Mouse (Mus musculus): ENCODE data around the gene Notch2. TPM values are rescaled to one million over a fixed set of nuclear protein-coding genes. Genes with fewer than 3 reads are reported as not detected.

Notch2 gene
- total RNA-seq, 2 experiments from 2014 or later, result 10.8 to 14.0 TPM

- no peak for DNase-seq (ENCODE audit: low spot score in 2 of 2)
- intact Hi-C loops (cut with DNase I), result no loop called here
Measured at GRCm38 (mm10) chr3:97993196-97993595, 20.1 kb upstream of the Notch2 start.

- no peak for DNase-seq (ENCODE audit: low spot score in 2 of 2)
- intact Hi-C loops (cut with DNase I), result no loop called here
Measured at GRCm38 (mm10) chr3:97993920-97994545, 19.3 kb upstream of the Notch2 start.

GRCm38 (mm10) chr3:97994818-97995217 lies 18.5 kb upstream of the Notch2 start:
- DNase-seq (ENCODE audit: low spot score in 2 of 2), result no peak
- intact Hi-C loops (cut with DNase I), result no loop called here

- intact Hi-C loops (cut with DNase I), result no loop called here
- no peak for DNase-seq (ENCODE audit: low spot score in 2 of 2)
Measured at GRCm38 (mm10) chr3:97998349-97998748, 15.0 kb upstream of the Notch2 start.

- intact Hi-C loops (cut with DNase I), result no loop called here
- no peak for DNase-seq (ENCODE audit: low spot score in 2 of 2)
Measured at GRCm38 (mm10) chr3:98003558-98003957, 9.8 kb upstream of the Notch2 start.

GRCm38 (mm10) chr3:98004231-98004630 lies 9.1 kb upstream of the Notch2 start:
- intact Hi-C loops (cut with DNase I), result no loop called here
- DNase-seq (ENCODE audit: low spot score in 2 of 2), result no peak

GRCm38 (mm10) chr3:98005306-98005705 lies 8.0 kb upstream of the Notch2 start:
- no peak for DNase-seq (ENCODE audit: low spot score in 2 of 2)
- intact Hi-C loops (cut with DNase I), result no loop called here

GRCm38 (mm10) chr3:98006046-98006691 lies 7.2 kb upstream of the Notch2 start:
- DNase-seq (ENCODE audit: low spot score in 2 of 2), result no peak
- intact Hi-C loops (cut with DNase I), result no loop called here

- intact Hi-C loops (cut with DNase I), result no loop called here
- no peak for DNase-seq (ENCODE audit: low spot score in 2 of 2)
Measured at GRCm38 (mm10) chr3:98006973-98007372, 6.4 kb upstream of the Notch2 start.

GRCm38 (mm10) chr3:98008143-98008542 lies 5.2 kb upstream of the Notch2 start:
- intact Hi-C loops (cut with DNase I), result no loop called here
- no peak for DNase-seq (ENCODE audit: low spot score in 2 of 2)

- intact Hi-C loops (cut with DNase I), result no loop called here
- DNase-seq (ENCODE audit: low spot score in 2 of 2), result no peak
Measured at GRCm38 (mm10) chr3:98009190-98009840, 4.0 kb upstream of the Notch2 start.

- intact Hi-C loops (cut with DNase I), result loop anchor here (5.0 kb wide), 2 partner anchors 44 to 81 kb away; no protein-coding TSS in a partner anchor
- no peak for DNase-seq (ENCODE audit: low spot score in 2 of 2)
Measured at GRCm38 (mm10) chr3:98013086-98013400, 284 bp upstream of the Notch2 start.

- DNase-seq (ENCODE audit: low spot score in 2 of 2), result no peak
- intact Hi-C loops (cut with DNase I), result no loop called here
Measured at GRCm38 (mm10) chr3:98015205-98016171, 2.2 kb downstream of the Notch2 start.

GRCm38 (mm10) chr3:98016901-98017591 lies 3.7 kb downstream of the Notch2 start:
- intact Hi-C loops (cut with DNase I), result no loop called here
- DNase-seq (ENCODE audit: low spot score in 2 of 2), result no peak

GRCm38 (mm10) chr3:98018187-98018586 lies 4.9 kb downstream of the Notch2 start:
- intact Hi-C loops (cut with DNase I), result no loop called here

GRCm38 (mm10) chr3:98020431-98021229 lies 7.3 kb downstream of the Notch2 start:
- intact Hi-C loops (cut with DNase I), result no loop called here
- DNase-seq (ENCODE audit: low spot score in 2 of 2), result no peak

More at GRCm38 (mm10) chr3:98018187-98018586, 4.9 kb downstream of the Notch2 start:
- DNase-seq (ENCODE audit: low spot score in 2 of 2), result no peak

GRCm38 (mm10) chr3:98024288-98024848 lies 11.0 kb downstream of the Notch2 start:
- intact Hi-C loops (cut with DNase I), result no loop called here
- DNase-seq (ENCODE audit: low spot score in 2 of 2), result no peak

GRCm38 (mm10) chr3:98025521-98025920 lies 12.2 kb downstream of the Notch2 start:
- no peak for DNase-seq (ENCODE audit: low spot score in 2 of 2)
- intact Hi-C loops (cut with DNase I), result no loop called here

Data from left cerebral cortex, postnatal 36 days (tissue).